Mouse (Mus musculus) Muller cell, postnatal 12 days (primary cell): Measurements from ENCODE around the gene 2310039H08Rik.

Experiments
- DNase-seq: peaks from one replicate; pipeline ENCODE4 v3.0.0-alpha.2; 2015; ENCODE audit errors: inconsistent ontology term

Gene 2310039H08Rik

DNA sequence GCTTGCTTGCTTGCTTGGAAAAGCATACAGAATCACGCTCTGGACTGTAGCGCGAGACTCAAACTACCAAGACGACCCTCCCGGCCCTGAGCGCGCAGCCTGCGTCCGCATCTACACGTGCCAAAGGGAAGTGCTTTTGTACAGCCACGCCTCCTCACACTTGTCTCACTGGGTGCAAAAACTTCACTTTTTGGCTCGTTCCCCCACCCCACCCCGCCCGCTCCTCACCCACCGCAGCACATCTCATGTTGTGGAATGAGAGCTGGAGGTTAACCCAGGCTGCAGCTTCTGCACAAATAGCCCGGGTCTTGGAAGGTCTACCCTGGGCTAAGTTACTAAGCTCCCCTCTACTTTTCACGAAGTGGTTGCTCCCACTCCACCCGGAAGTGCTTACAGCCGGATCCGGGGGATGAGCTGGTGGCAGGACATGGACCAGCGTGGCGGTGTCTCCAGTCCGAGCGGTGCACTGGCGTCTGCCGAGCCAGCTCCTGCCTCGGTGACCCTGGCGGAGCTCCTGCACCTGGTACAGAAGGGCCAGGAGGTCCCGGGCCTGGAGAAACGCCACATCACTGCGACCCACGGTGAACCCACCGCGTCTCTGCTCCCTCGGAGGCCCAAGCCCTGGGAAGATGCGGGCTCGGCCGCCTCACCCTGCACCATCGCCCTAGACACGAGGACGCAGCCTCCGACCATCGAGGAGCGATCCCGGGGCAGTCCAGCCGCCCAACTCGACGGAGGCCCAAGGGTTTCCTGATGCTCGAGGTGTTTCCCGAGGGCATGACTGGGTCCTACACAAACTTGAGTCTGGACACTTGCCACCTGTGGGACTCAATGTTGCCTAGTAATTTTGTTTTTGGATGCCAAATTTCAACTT lies at the start of gene 2310039H08Rik:
2310039H08Rik (plus strand) TSS at position 232 of the 874 bp plus-strand sequence.
- DNase-seq, result peak; percentile 91

DNA sequence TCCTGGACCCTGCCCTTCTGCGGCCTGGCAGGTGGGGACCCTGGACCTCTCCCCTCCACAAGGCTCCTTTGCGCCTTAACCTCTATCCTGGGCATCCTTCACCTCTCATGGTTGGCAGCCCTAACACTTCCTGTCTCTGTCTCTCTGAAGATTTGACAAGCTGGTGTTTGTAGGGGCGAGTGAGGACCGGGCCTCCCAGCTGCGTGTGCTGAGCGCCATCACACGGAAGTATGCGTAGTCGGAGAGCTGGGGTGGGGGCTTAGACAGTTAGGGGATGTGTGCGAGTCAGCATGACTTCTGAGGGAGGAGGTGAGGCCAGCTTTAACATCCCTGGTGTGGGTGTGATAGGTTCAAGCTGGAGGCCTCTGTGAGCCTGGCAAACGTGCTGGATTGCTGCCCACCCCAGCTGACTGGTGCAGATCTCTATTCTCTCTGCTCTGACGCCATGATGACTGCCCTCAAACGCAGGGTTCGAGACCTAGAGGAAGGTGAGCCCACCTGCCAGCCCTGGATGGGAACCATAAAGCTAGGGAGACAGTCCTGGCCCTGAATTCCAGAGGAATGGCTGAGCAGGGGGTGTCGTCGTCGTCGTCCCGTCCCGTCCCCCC lies 47.9 kb upstream of the 2310039H08Rik start:
- DNase-seq, result no peak

DNA sequence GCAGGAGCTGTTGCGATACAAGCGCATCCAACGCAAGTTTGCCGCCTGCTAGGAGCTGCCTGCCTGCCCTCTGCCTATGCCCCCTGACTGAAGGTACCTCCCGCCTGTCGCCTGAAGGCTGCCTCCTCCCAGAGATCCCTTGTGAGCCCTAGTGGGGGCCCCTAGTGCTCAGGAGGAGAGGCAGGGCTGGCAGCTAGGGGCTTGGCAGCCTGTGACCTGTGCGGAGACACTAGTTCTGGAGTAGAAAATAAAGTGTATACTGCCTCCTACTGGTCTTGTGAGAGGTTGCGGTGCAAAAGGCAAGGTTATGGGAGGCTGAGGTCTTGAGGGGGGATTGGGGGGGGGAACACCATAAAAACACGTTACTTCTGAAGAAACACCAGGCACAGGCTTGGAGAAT lies 47.2 kb upstream of the 2310039H08Rik start:
- DNase-seq, result peak; percentile 32

DNA sequence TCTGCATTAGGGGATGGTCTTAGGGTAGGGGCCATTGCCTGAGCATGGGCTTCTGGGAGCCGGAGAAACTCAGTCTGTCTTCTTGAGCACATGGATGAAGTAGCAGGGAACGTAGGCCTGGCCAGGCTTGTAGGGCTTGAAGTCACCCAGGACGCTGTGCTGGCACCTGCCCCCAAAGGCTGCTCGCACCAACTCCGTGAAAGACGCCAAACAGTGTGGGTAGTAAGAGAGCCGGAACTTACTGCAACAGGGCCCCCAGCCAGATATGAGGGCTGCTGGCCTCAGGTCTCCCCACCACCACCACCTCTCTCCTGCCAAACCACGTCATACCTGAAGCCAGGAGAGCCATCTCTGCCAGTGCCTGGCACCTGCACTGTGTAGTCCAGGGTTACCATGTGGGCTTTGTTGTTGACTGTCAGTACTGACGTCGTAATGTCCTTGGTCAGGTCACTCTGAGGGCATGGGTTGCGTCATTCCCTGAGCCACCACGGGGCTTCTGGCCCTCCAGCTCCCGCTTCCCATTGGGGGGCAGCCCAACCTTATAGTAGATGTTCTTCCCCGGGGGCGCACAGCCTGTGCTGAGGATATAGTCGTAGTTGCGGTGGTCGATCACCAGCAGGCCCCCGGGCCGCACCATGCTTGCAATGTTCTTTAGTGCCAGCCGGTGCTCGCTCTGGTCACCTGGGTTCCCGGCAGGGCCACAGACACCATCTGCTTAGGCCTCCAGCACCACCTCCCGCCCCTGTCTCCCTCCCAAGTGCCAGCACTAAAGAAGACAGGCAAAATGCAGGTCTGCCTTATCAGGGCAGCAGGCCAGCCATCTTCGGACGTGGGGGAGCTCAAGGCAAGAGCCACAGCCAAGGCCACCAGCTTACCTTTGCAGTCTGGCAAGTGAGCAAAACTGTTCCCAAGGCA lies 46.4 kb upstream of the 2310039H08Rik start:
- DNase-seq, result no peak

DNA sequence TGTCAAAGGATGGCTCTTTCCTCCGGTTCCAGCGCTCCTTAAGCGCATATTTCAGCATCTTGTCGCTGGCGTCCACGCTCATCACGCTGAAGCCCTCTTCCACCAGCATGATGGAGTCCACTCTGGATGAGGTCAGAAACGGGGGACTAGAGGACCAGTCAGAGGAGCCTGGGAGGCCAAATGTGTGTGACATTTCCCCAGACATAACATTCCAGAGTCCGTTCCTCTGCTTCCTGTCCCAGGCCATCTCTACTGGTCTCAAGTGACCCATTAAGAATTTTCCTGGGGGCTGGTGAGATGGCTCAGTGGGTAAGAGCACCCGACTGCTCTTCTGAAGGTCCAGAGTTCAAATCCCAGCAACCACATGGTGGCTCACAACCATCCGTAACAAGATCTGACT lies 45.2 kb upstream of the 2310039H08Rik start:
- DNase-seq, result no peak

DNA sequence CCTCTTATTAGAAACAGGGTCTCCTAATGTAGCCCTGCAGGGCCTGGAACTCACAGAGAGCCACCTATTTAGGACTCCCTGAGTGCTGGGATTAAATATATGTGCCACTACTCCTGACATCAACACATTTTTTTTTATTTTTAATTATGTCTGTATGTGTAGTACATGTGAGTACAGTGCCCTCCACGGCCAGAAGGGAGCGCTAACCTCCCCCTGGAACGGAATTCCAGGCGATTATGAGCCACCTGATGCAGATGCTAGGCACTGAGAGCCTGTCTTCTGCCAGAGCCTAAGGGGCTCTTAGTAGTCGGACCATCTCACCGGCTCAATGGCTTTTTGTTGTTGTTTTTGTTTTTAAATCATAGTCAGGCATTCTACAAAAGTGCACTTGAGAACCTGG lies 44.4 kb upstream of the 2310039H08Rik start:
- no peak for DNase-seq

DNA sequence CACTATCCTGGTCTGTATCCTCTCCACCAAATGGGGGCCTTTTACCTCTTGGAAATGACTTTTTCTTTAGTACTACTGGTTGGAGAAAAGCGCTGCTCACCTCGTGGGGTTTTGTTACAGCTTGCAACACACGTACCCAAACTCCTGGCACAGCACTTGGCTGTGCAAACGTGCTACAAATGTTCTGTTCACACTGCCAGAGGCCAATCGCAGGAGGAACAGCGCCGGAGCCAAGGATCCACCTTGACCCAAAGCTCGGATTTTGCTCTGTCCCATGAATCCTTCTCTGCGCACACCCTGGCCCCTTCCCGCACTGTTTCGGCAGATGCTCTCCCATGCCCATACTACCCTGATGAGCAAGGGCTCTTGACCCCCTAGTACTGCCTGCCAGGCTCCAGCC lies 43.9 kb upstream of the 2310039H08Rik start:
- no peak for DNase-seq

DNA sequence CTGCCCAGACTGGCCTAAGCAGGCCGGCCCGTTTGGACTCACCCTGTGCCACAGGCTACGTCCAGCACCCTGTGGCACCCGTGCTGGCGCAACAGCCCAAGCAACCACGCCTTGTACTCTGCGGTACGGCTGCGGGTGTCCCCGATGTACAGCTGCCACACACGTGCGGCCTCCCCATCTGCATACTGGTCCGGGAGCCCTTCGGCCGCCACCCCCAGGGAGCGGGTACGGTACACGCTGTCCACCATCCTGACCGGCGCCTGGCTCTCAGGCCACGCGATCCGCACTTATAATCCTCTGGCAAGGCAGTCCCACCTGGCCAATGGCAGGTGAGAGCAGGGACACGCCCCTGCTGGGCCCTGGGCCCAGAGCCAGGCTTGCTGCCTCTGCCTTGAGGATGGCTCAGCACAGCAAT lies 43.5 kb upstream of the 2310039H08Rik start, which contains the start of gene Gnmt:
Gnmt (minus strand) TSS at position 265 of the 415 bp plus-strand sequence.
- DNase-seq, result no peak

DNA sequence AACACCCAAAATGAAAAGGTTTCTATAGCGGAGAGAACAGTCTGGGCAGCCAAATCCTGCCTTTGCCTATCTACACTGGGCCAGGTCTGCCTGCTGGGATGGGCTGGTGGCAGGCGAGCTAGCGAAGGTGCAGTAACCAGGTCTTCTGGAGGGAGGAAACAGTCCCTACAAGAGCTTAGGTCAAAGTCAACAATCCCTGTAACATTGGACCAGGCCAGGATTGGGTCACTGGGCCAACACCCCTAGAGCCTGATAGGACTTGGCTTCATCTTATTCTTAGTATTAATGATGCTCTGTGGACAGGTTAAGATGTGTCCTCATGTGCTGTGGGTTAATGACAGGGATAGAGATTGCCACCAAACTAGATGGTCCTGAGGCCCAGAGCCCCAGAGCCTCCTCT lies 38.4 kb upstream of the 2310039H08Rik start:
- no peak for DNase-seq

DNA sequence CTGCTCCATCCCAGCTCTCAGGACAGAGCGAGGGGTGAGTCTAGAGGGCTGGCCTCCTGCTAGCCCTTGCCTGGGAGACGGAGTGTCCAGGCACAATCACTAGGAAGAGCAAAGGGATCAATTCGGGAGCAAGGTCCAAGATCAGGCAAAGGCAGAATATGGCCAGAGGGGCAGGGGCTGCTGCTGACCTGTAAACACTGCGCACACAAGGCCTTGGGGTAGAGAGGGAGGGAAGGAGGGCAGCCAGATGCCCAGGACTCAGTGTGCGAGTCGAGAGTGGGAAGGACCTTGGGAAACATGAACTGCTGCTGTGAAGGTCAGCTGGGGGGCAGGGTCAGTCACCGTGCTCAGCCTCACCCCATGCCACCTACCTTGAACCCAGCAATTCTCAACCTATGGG lies 37.1 kb upstream of the 2310039H08Rik start:
- no peak for DNase-seq

DNA sequence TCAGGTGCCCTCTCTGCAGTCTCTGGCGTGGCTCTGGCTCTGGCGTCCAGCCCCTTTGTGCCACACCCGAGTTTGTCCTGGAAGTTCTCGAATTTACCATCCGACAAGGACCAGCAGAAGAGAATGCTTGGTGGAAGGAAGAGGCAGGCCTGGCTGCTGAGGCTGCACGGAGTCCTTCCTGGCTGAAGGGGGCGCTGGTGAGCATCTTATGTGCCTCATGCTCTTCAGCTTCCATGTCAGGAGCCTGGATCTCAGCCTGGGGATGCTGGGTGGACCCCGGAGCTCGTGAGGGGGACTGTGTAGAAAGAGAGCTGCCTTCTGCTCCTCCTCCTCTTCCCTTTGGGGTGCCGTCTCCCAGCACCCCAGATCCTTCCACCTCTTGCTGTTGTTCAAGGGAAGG lies 36.3 kb upstream of the 2310039H08Rik start:
- DNase-seq, result no peak

DNA sequence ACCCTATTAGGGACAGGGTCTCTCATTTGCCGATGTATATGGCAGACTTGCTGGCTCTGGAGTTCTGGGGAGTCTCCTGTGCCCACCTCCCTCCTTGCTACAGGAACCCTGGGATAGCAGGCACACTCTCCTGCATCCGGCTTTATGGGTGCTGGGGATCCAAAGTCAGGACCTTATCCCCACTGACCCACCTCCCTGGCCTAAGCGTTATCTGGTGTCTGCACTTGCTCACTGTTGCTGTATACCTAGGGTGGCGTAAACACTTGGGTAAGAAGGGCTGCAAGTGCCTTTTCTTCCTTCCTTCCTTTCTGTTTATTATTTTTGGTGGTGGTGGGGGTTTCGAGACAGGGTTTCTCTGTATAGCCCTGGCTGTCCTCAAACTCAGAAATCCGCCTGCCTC lies 31.1 kb upstream of the 2310039H08Rik start:
- no peak for DNase-seq

DNA sequence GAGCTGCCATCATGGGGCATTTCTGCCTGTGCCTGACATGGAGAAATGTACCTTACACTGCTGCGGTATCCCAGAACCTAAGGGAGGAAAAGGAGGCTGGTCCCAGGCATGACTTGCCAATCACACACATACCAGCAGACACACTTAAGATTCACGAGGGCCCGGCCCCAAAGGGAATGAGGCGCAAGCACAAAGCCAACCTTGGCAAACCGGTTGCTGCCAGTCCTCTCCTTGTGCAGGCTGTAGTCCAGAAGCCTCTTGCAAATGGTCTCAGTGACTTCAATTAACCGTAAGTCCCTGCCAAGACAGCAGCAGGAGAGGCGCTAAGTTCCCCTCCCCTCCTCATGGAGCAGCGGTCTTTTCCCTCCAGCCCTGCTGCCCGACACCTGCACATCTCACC lies 29.4 kb upstream of the 2310039H08Rik start:
- no peak for DNase-seq

DNA sequence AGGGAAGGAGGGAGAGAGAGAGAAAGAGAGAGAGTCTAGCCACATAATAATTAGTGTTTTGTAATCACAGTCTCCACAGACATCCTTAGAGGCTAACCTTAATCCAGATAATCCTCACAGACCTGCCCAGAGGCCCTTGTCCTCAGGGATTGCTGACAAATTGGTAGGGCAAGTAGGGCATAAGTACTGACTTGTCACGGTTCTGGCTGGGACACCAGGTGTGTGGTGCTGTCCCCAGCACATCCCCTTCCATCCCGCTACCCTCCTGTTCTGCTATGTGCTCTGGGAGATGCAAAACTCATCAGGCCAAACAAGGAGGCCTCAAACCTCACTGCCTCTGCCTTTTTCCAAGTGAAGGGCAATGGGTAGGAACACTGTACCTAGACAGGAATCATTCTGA lies 26.9 kb upstream of the 2310039H08Rik start:
- DNase-seq, result no peak

DNA sequence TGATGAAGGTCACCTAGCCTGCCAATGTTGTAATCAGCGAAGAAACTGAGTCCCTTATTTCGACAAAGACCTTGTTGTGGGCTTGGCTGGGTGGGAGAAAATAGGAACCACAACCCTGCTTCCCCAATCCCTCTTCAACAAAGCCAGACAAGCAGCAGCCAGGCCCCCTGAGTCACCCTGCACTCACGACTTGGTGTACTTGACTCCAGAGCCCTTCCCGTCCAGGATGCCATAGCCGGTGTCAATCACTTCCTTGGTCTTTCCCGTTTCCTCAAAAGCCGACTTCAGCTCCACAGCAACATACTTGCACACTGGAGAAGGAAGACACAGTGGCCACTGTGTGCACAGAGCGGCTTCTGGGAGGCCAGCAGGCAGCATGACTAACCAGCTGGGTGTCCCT lies 25.2 kb upstream of the 2310039H08Rik start:
- no peak for DNase-seq

DNA sequence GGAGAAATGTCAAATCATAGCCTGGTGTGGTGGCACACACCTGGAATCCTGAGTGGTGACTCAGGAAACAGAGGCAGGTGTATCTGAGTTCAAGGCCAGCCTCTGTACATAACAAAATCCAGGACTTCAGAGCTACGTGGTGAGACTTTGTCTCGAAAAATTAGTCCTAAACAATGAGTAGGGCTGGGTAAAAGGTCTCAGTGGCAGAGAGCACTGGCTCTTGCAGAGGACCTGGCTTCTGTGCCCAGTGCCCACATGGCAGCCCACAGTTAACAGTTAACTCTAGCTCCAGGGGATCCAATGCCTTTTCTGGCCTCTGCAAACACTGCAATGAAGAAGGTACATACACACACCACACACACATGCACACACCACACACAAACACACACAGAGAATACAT lies 24.6 kb upstream of the 2310039H08Rik start:
- no peak for DNase-seq

DNA sequence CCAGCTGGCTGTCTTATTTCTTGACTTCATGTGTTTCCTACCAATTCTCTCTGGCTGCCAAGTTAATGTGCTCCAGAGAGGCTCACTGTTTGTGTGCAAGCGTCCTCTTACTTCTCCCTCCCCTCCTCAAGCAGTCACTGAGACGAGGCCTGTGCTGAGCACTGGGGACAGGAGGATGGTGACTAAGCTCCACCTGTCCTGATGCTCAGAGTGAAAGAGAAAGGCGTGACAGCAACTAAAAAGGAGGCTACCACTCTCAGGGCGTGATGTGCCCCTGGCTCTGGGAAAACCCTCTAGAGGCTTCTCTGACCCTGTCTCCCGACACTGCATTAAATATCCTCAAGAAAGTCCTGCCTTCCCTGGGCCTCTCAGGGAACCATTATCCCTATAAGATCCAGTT lies 23.2 kb upstream of the 2310039H08Rik start:
- DNase-seq, result no peak

DNA sequence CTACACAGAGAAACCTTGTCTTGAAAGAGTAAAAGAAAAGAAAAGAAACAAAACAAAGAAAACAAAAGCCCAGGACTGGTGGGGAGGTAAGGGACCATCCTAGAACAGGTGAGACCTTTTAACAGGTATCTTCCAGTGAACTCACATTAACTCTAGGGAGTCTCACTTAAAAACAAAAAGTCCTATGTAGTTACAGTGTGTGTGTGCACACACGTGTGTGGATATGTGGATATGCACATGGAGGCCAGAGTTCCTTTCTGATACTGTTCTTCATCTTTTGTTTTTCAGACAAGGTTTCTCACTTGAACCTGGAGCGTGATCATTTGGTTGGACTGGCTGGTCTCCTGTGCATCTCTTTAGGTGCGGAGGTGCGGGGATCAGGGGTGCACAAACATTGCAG lies 21.9 kb upstream of the 2310039H08Rik start:
- DNase-seq, result no peak

DNA sequence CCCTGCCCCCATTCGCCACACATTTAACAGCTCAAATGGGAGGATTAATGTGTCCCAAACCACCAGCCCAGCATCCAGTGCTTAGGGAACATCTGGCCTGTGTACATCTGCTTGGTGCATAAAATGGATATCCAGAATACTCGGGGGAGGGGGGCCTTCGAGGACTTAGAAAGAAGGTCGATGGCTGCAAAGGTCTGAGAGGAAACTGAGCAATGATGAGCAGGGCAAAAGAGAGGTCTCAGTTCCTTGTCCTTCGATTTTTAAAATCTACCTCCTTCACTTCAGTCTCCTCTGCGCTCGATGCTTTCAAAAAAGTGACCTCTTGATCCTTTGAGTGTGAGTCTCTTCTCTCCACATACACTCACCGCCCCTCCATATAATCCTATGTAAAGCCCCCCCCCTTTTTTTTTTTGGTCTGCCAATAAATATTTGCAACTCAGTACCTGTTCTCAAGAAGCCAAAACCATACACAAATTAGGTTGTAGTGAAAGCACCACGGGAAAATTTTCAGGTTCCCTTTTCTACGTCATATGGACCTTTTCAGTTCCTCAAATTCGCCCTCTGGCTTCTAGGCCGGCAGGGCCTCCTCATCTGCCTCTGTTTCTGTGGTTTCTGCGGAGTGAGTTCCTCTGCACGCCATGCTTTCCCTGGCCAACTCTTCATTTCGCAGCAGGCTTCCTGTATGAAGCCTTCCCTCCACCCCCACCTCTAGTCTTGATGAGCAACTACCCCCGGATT lies 21.2 kb upstream of the 2310039H08Rik start:
- DNase-seq, result peak; percentile 3

DNA sequence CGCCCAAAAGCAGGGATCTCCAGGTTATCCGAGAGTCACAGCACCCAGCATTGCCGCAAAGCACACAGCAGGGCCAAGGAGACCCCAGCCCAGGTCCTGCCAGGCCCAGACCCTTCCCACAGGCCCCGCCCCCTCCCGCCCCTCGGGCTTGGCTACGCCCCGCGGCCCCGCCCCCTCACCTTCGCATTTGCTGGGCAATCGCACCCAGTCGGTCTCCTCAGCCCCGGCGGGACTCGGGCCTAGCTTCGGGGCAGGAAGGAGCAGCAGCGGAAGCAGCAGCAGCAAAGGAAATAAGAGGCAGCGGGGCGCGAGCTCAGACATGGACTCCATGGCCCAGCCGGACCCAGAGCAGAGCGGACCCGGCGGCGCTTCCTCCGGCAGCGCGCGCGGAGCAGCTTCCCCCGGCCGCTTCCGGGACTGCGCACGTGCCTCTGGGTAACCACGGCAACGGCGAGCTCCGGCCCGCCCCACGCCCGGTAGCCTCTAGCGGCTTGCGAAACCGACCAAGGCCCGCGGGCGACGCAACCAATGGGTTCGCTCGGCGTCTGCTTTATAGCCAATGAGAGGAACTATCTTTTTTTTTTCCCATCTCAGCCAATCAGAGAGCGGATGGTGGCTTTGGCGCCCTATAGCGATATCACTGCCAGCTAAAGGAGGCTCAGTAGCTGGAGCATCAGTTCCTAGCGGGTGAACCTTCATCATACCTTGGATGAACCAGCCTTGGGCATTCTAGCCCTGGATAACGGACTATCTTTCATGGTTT lies 20.5 kb upstream of the 2310039H08Rik start, which contains the start of gene Cnpy3:
Cnpy3 (minus strand) TSS at position 421 of the 763 bp plus-strand sequence.
- peak; percentile 99 for DNase-seq

DNA sequence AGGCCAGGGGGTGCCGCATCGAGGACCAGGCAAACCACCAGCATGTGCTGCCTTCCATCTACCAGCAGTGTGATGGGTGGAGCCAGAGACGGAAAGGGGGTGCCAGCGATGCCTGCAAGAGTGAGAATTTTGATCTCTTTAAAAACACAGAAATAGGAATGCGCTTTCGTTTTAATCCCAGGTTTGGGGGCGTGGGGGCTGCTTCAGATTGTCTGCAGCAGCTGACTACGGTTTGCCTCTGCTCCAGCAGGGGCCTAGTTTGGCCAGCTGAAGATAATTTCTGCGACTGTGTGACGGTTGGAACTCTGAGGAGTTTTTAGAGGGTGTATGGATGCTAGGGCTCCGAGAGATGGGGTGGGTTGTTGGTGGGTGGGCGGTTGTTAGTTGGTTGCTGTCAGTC lies 13.7 kb upstream of the 2310039H08Rik start:
- no peak for DNase-seq
